Mouse (Mus musculus) hindbrain, embryonic 11.5 days (tissue): Measurements from ENCODE around the gene Prune1. TPM values are rescaled to one million over a fixed set of nuclear protein-coding genes. Genes with fewer than 3 reads are reported as not detected.

Source experiments
- ATAC-seq: fragments of 200-750 bp; cut with Nextera tagmentation; 2 replicates; pipeline ENCODE4 v1.8.0; 2017; ENCODE audit warnings: mild to moderate bottlenecking, moderate TSS enrichment, moderate library complexity; ENCODE audit not compliant: low FRiP score
- DNase-seq: peaks from one replicate; pipeline ENCODE4 v3.0.0-alpha.2; 2015; ENCODE audit warnings: low spot score
- H3K27ac ChIP-seq: fragments of 300-500 bp; sonication (generic); 2 replicates; pipeline ENCODE4 v1.5.1; 2014; ENCODE audit warnings: mild to moderate bottlenecking, low read depth, low read length
- H3K27me3 ChIP-seq: fragments of 300-500 bp; sonication (generic); 2 replicates; pipeline ENCODE4 v1.6.1; 2014; ENCODE audit warnings: mild to moderate bottlenecking, low read length, moderate library complexity, mixed read lengths; ENCODE audit not compliant: control insufficient read depth, insufficient read depth
- H3K36me3 ChIP-seq: fragments of 300-500 bp; sonication (generic); 2 replicates; pipeline ENCODE4 v1.6.1; 2014; ENCODE audit warnings: mild to moderate bottlenecking, low read length, moderate library complexity, mixed read lengths; ENCODE audit not compliant: control insufficient read depth, insufficient read depth
- H3K4me1 ChIP-seq: fragments of 300-500 bp; sonication (generic); replicated peaks from 2 replicates; pipeline ENCODE4 v1.6.1; 2014; ENCODE audit warnings: low read length, mixed read lengths; ENCODE audit not compliant: control insufficient read depth, insufficient read depth
- H3K4me2 ChIP-seq: fragments of 300-500 bp; sonication (generic); replicated peaks from 2 replicates; pipeline ENCODE4 v1.6.1; 2014; ENCODE audit warnings: mild to moderate bottlenecking, low read depth, low read length
- H3K4me3 ChIP-seq: fragments of 300-500 bp; sonication (generic); 2 replicates; pipeline ENCODE4 v1.5.1; 2014; ENCODE audit warnings: low read depth, low read length
- H3K9ac ChIP-seq: fragments of 300-500 bp; sonication (generic); 2 replicates; pipeline ENCODE4 v1.6.1; 2014; ENCODE audit warnings: low read depth, low read length
- H3K9me3 ChIP-seq: fragments of 300-500 bp; sonication (generic); 2 replicates; pipeline ENCODE4 v1.6.1; 2016; ENCODE audit warnings: low read length; ENCODE audit not compliant: control insufficient read depth
- WGBS: fragments of 180-500 bp; shearing (Covaris S2); extraction: QIAGEN DNeasy Blood & Tissue Kit; methylation state at CpG from one replicate; pipeline ENCODE4 v1.1.7; 2014; 5-methylcytosine and 5-hydroxymethylcytosine counted together
- polyA plus RNA-seq: library from polyadenylated mRNA; unstranded; fragments of >200 nt; fragmentation: Nextera tagmentation; extraction: Ambion mirVana; gene quantifications from 2 replicates; pipeline ENCODE4 v1.2.1, GENCODE M21; 2014

Prune1 gene
- polyA plus RNA-seq: 31.0 and 31.3 TPM in 2 replicates

DNA sequence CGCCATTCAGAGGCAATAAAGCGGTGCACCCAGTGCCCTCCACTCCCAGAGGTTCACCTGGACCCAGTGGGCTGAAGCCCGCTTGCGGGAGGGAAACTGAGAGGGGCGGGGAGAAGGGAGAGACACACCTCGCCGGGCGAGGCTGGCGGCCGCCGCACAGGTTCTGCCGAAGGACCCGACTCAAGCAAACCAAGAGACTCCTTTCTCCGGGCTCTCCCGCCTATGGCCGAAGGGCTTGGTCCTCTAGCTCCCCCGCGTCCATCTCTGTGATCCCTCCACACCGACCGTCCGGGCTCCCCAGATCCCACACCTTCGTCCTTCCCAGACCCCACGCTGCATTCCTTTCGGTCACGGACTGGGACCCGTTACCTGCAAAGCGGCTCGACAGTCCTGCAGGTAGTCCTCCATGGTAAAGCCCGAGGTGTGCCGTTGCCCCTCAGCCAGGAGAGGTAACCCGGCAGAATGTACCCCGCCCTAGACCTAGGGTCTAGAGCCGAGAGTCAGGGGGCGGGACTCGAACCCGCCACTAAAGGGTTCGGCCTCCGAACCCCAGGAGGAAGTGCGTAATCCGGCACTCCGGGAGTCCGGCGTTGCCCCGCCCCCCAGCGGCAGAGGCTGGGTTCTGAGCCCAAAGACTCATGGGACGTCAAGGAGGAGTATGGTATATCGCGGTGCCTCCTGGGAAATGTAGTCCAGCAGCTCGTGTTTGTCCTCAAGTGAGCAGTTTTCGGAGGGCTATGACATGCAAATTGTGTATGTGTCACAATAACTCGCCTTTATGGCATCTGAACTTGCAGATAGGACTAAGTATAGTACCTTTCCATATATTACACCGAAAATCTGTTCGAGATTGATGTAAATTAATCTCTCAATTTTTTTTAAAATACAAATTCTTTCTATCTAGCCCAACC lies at the start of gene Prune1, which contains the start of gene Mindy1:
TSS of gene Prune1 (minus strand) at position 861 of the 911 bp plus-strand sequence.
TSS of gene Mindy1 (plus strand) at position 130 of the 911 bp plus-strand sequence.
- Histone ChIP-seq H3K27me3 (no peaks in the 10 kb centered on the region), H3K4me2 (peak within 1 kb of the TSS; percentile 40), H3K9me3 (no peaks in the 10 kb centered on the region), H3K4me3 (peak within 1 kb of the TSS; percentile 75), H3K27ac (peak within 1 kb of the TSS; percentile 90), H3K9ac (peak within 1 kb of the TSS; percentile 77), H3K4me1 (no peaks in the 10 kb centered on the region; the same call in 1 of the 2 replicates), H3K36me3 (no peaks in the 10 kb centered on the region)
- DNase-seq (peak; percentile 99), ATAC-seq (peak; percentile 91)
- under 1% methylated on average over 52 of the region's 53 CpGs for WGBS

DNA sequence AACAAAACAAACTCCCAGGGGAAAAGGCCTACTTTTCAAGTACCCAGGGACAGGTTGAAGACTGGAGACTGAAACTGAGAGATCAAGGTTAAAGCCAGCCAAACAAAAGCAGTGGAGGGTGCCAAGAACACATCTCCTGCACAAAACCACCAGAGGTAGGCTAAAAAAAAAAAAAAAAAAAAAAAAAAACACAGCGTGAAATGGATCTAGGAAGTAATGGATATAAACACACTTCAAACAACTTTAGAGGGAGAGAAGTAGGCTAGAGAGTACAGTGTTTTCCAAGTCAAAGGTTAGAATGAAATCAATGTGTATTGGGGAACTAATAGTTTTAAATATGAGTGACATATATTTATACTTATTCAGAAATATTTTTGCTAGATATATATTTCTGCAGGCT lies 49.7 kb upstream of the Prune1 start:
- ATAC-seq (no peak), DNase-seq (no peak)
- H3K4me2 ChIP-seq: no peak overlapping the region
- H3K27ac ChIP-seq: no peak overlapping the region
- H3K4me1 ChIP-seq: no peaks in the 10 kb centered on the region
- no peak overlapping the region for H3K9ac ChIP-seq
- WGBS: 89% methylated on average over 1 of the region's 1 CpGs
- no peaks in the 10 kb centered on the region for H3K27me3 ChIP-seq
- H3K36me3 ChIP-seq: peaks cover 19% of the 10 kb centered on the region
- H3K9me3 ChIP-seq: no peaks in the 10 kb centered on the region
- H3K4me3 ChIP-seq: no peak overlapping the region

DNA sequence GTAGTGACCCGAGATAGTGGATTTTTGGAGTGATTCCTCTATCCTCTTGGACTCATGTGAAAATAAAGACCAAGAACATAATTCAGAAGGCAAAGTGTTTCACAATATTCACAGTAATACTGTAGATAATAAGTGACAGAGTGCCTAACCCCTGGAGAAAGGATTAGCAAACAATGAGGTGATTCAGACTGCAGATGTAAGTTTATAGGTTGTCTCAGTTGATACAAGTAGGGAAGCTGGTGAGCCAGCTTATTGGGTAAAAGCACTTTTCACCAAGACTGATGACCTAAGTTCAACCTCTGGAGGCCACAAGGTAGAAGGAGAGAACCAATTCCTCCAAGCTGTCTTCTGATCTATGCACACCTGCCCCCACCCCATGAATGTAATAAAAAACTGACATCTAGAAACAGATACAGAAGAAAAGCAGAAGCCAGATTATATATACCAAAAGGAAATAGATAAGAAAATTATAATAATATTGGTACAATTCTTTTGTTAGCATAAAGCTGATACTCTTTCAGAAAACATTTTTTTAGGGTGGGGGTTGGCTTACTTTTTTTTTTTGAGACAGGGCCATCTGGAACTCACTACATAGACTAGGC lies 47.0 kb upstream of the Prune1 start:
- 94% methylated on average over 1 of the region's 1 CpGs for WGBS
- Histone ChIP-seq H3K9me3 (no peaks in the 10 kb centered on the region), H3K27ac (no peak overlapping the region), H3K4me2 (no peak overlapping the region), H3K9ac (no peak overlapping the region), H3K4me1 (no peaks in the 10 kb centered on the region), H3K4me3 (no peak overlapping the region), H3K27me3 (no peaks in the 10 kb centered on the region), H3K36me3 (peaks cover 23% of the 10 kb centered on the region)
- no peak for DNase-seq
- no peak for ATAC-seq

DNA sequence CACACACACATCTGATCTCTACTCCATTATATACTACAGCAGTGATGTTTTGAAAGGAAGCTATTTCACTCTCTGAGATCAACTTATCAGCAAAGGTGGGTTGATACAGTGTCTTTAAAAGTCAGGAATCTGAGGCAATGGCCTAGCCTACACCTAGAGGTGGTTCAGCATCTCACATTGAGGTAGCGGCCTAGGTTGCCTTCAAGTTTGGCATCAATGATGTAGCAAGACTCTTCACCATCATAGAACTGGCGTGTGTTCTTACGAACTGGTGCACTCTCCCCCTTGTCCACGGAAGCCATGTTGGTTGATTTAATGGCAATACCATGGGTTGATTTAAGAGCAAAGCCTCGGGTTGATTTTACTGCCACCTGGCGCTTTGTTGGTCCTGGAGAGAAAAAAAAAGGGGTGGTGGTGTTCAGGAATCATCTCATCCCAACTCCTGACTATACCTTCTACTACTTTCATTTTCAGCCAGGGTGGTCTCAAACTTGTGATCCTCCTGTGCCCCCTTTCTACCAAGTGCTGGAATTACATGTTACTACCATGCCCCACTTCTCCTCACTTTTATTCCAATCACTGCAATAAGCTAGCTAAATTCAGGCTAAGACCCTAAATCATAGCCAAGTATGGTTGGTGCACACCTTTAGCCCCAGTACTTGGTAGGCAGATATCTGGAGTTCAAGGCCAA lies 42.7 kb upstream of the Prune1 start:
- Histone ChIP-seq H3K4me3 (no peak overlapping the region), H3K4me2 (no peak overlapping the region), H3K9me3 (no peaks in the 10 kb centered on the region), H3K4me1 (no peaks in the 10 kb centered on the region), H3K27ac (no peak overlapping the region), H3K27me3 (no peaks in the 10 kb centered on the region), H3K9ac (no peak overlapping the region), H3K36me3 (peaks cover 40% of the 10 kb centered on the region)
- ATAC-seq (no peak), DNase-seq (no peak)
- WGBS: 93% methylated on average over 6 of the region's 6 CpGs

GRCm38 (mm10) chr3:95323429-95323828 lies 41.6 kb upstream of the Prune1 start:
- 95% methylated on average over 3 of the region's 3 CpGs for WGBS
- H3K4me2 ChIP-seq: no peak overlapping the region
- H3K27ac ChIP-seq: no peak overlapping the region
- H3K9ac ChIP-seq: no peak overlapping the region
- 0 out of 2 replicates have a peak, but pooled peaks cover 2% of the 10 kb centered on the region for H3K4me1 ChIP-seq
- peaks cover 39% of the 10 kb centered on the region for H3K36me3 ChIP-seq
- no peaks in the 10 kb centered on the region for H3K9me3 ChIP-seq
- DNase-seq (no peak), ATAC-seq (no peak)
- H3K4me3 ChIP-seq: no peak overlapping the region
- no peaks in the 10 kb centered on the region for H3K27me3 ChIP-seq

GRCm38 (mm10) chr3:95319701-95320625 lies 38.1 kb upstream of the Prune1 start:
- no peak overlapping the region for H3K4me3 ChIP-seq
- no peaks in the 10 kb centered on the region for H3K9me3 ChIP-seq
- 68% methylated on average over 12 of the region's 12 CpGs for WGBS
- H3K4me2 ChIP-seq: no peak overlapping the region
- H3K36me3 ChIP-seq: peaks cover 23% of the 10 kb centered on the region
- ATAC-seq: no peak
- no peak overlapping the region for H3K9ac ChIP-seq
- H3K27ac ChIP-seq: no peak overlapping the region
- no peak for DNase-seq
- peaks cover 14% of the 10 kb centered on the region for H3K4me1 ChIP-seq
- H3K27me3 ChIP-seq: no peaks in the 10 kb centered on the region

- Histone ChIP-seq H3K4me3 (no peak overlapping the region), H3K9me3 (no peaks in the 10 kb centered on the region), H3K4me1 (peaks cover 14% of the 10 kb centered on the region), H3K9ac (no peak overlapping the region), H3K27me3 (no peaks in the 10 kb centered on the region), H3K36me3 (peaks cover 22% of the 10 kb centered on the region), H3K27ac (no peak overlapping the region), H3K4me2 (no peak overlapping the region)
- no peak for DNase-seq
- ATAC-seq: no peak
- WGBS: 58% methylated on average over 2 of the region's 2 CpGs
Observed at GRCm38 (mm10) chr3:95319110-95319509, 37.2 kb upstream of the Prune1 start.

GRCm38 (mm10) chr3:95318548-95318947 lies 36.7 kb upstream of the Prune1 start:
- peaks cover 14% of the 10 kb centered on the region for H3K4me1 ChIP-seq
- H3K27me3 ChIP-seq: no peaks in the 10 kb centered on the region
- 45% methylated on average over 6 of the region's 6 CpGs for WGBS
- H3K4me2 ChIP-seq: no peak overlapping the region
- H3K36me3 ChIP-seq: peaks cover 16% of the 10 kb centered on the region
- H3K9ac ChIP-seq: no peak overlapping the region
- no peaks in the 10 kb centered on the region for H3K9me3 ChIP-seq
- no peak for ATAC-seq
- H3K4me3 ChIP-seq: no peak overlapping the region
- no peak for DNase-seq
- H3K27ac ChIP-seq: no peak overlapping the region
